17 mouse cellular contexts compared by ENCODE assay signal in genomic region chr9:64355627-64356026, GRCm38 (mm10). TPM values are rescaled to one million over a fixed set of nuclear protein-coding genes. Genes with fewer than 3 reads are reported as not detected.
DNase-seq lines count a peak whose midpoint lies in the region.
"Had no signal": no experiment of that assay in that cellular context is flagged by ENCODE, and none has a peak within 500 bp of the region (broad histone marks: within the 10 kb centered on the region; RNA-seq: fewer than 3 reads in every experiment).

No protein-coding gene starts in this region.

- intact Hi-C loops in left cerebral cortex, postnatal 14 days (cut with DNase I): no loop called here
- intact Hi-C loops in left cerebral cortex, postnatal 25 days (cut with DNase I): loop anchor here (2.0 to 5.0 kb wide), 2 partner anchors 42 to 281 kb away; no protein-coding TSS in a partner anchor
- intact Hi-C loops in heart, postnatal 10 days (cut with DNase I): no loop called here
- intact Hi-C loops in heart, postnatal 14 days (cut with DNase I): no loop called here

- peak; percentile 47 to 64 for DNase-seq in left cerebral cortex, postnatal 14 days (ENCODE audit: low spot score in 2 of 2)
- no peak for DNase-seq in left cerebral cortex, adult 11 months (ENCODE audit: low spot score)
- DNase-seq in left cerebral cortex, postnatal 25 days (ENCODE audit: low spot score in 2 of 2): peak; percentile 13 to 83
- DNase-seq in right cerebral cortex, adult 2 months (ENCODE audit: low spot score in 2 of 2): peak; percentile 30 to 40
- peak; percentile 11 to 34 for DNase-seq in right cerebral cortex, postnatal 36 days (ENCODE audit: low spot score in 2 of 2)
- DNase-seq in heart, postnatal 10 days: no peak
- no peak for DNase-seq in heart, postnatal 14 days
- DNase-seq: adrenal gland, adult 8-10 months; adrenal gland, postnatal 36 days; cerebellum, adult 11 months; cerebellum, adult 8-10 months; cerebellum, postnatal 14 days; embryo, embryonic 11 days; gastrocnemius, adult 2 months; gastrocnemius, postnatal 25 days; heart, postnatal 4 days had no signal

RNA-seq across cellular contexts. Expression of gene Dis3l, which starts 14.5 kb away (rescaled TPM):
- total RNA-seq in left cerebral cortex, postnatal 14 days (2021): 10 to 100 TPM; 22.9 to 28.2 TPM
- 10 to 100 TPM; 27.7 to 31.1 TPM for total RNA-seq in left cerebral cortex, postnatal 25 days (2021)
- total RNA-seq in heart, postnatal 10 days (2021): 10 to 100 TPM; 17.4 to 21.3 TPM
- 10 to 100 TPM; 22.6 to 25.1 TPM for total RNA-seq in heart, postnatal 14 days (2021)

RNA-seq across cellular contexts. Expression of gene Megf11, which starts 29.8 kb away (rescaled TPM):
- 10 to 100 TPM; 13.6 to 14.5 TPM for total RNA-seq in left cerebral cortex, postnatal 14 days (2021)
- total RNA-seq in left cerebral cortex, postnatal 25 days (2021): 10 to 100 TPM; 12.9 to 15.2 TPM
- total RNA-seq in heart, postnatal 10 days (2021): 1 to 10 TPM; 3.3 to 4.2 TPM
- 1 to 10 TPM; 3.6 to 4.2 TPM for total RNA-seq in heart, postnatal 14 days (2021)
- total RNA-seq: granulocyte monocyte progenitor cell, adult 5-6 weeks had no signal

Comparison
In these comparisons a context has a peak if more than half of its experiments do, and no peak if none do; other contexts are left out.
1. DNase-seq: peak in left cerebral cortex, postnatal 14 days (2 of 2), left cerebral cortex, postnatal 25 days (2 of 2), right cerebral cortex, adult 2 months (2 of 2) and right cerebral cortex, postnatal 36 days (2 of 2); none in left cerebral cortex, adult 11 months (single experiment), heart, postnatal 10 days (0 of 2) and heart, postnatal 14 days (0 of 2).